Mouse (Mus musculus) lung, adult 2 months (tissue): ENCODE measurements around the gene Egln1.

Experiments used
- CTCF ChIP-seq: fragments of 200-500 bp; IDR thresholded peaks from 2 replicates; pipeline ENCODE4 v1.5.1; 2011; ENCODE audit warnings: mild to moderate bottlenecking, low read length, control low read depth; ENCODE audit not compliant: insufficient read depth
- POLR2A ChIP-seq: fragments of 200-500 bp; IDR thresholded peaks from 2 replicates; pipeline ENCODE4 v1.6.1; 2011; ENCODE audit warnings: low read depth, mild to moderate bottlenecking, control low read depth, low read length, borderline replicate concordance; ENCODE audit errors: extremely low read depth

GRCm38 (mm10) chr8:124923971-124924652 is 25.0 kb downstream of the Egln1 start:
- TF ChIP-seq CTCF (no peak), POLR2A (no peak)
